Mouse (Mus musculus) kidney, postnatal 36 days (tissue): ENCODE measurements around the gene Gm37240.
"Not testable (repeated sequence)": the region's sequence is repeated elsewhere in the genome, so short reads cannot be mapped to it uniquely, and the experiment has no call there.

Experiments used
- DNase-seq, 2 experiments: peaks; one replicate each; pipeline ENCODE4 v3.0.0; 2021 to 2022; ENCODE audit warnings: mixed read lengths in 2 of 2

Gene Gm37240

GRCm38 (mm10) chr3:84686799-84687487 is 1200.4 kb downstream of the Gm37240 start:
- DNase-seq, result no peak

DNA sequence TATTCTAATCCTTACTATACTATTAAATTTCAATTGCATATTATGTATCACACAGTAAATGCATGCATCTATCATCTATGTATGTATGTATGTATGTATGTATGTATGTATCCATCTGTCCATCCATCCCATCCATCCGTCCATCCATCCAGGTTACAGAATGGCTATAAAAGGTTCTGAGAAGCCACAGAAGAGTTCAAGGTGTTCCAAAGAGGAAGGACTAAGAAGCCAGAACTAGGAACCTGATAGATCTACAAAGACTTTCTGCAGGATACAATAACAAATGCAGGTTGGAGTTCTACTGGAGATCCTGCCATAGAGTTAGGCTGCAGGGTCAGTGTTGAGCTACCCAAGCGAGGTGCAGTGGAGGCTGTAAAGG is 1201.0 kb downstream of the Gm37240 start:
- DNase-seq, result no peak

GRCm38 (mm10) chr3:84685662-84686293 is 1201.5 kb downstream of the Gm37240 start:
- no peak for DNase-seq

DNA sequence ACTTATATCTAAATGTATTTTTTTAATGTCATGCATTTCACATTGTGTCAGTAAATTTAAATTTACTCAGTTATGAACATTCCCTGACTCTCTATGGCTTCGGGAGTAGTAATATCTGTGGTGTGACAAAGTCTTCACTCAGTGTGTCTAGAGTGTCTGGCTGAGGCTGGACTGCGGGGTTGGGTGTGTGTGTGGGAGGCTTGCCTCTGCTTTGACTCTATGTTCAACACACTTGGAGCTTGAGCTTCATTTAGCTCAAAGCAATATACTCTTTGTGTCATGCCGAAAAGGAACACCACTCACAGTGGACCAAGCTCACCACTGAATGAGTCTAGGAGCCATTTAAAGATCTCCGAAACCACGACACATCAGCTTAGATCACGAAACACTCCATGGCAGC is 1203.5 kb downstream of the Gm37240 start:
- DNase-seq, result no peak

DNA sequence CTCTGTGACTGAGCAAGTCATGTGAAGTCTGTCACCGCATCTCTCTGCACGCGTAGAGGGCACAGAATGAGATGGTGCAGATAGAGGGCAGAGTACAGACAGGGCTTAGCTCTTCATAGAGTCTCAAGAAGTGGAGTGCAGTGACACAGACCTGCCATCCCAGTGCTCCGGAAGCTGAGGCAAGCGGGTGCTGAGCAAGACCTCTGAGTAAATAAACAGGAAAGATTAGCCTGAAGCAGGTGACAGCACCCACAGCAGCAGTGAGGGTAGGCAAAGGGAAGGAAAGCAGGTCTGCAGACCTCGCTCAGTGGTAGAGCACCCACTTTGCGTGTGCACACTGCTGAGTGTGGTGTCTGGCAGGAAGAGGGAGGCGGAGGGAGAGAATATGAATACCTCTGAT is 1205.6 kb downstream of the Gm37240 start:
- no peak for DNase-seq

DNA sequence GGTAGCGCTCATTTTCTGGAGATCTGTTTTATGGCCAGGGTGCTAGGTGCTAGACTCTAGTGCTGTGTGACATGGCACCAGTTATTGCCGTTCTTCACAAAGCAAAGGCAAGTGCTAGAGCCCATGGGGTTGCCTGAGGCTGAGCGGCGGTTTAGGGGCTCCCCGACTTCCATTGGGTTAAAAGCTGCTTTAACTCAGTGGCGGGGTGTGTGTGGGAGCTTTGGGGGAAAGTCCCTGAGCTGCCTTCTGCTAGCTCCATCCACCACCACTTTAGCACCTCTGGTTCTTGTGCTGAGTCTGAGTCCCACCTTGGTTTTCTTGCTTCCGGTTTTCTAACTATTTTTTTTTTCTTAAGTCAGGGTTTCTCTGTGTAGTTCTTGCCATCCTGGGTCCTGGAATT is 1207.3 kb downstream of the Gm37240 start:
- DNase-seq, result no peak

- no peak for DNase-seq
These were observed 1207.8 kb downstream of the Gm37240 start for GRCm38 (mm10) chr3:84679542-84679941.

DNA sequence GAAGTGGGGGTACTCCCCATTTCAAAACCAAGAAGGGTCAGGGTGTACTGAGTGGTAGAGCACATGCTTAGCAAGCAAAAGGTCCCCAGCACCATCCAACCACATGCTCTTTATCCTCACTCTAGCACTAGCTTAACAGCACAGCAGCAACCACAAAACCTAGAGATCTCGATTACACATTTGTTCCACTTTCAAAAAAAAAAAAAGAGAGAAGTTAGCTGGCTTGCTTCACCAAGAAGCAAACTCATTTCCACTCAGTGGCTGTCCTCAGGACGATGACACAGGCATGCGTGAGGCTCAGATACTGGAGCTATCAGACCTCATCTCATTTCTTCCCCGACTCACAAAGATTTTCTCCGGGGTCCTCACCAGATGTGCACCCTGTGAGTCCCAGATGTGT is 1208.4 kb downstream of the Gm37240 start:
- no peak for DNase-seq

DNA sequence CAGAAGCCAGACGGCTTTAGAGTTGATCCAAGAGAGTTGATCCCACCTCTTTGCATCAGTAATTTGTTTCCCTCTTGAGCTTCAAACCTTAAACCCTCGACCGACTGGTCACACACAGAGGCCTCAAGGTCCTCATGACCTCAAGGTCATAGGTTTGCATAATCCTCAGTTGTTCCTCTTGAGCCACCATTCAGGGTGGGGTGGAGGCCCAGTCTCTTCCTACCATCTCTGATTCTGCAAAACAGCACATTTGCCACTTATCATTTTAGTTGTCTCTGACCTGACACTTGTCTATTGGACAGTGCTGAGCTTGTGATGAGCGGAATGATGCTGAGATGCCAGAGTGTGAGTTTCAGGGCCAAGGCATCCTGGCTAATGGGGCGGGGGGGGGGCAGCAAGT is 1211.6 kb downstream of the Gm37240 start:
- no peak for DNase-seq

DNA sequence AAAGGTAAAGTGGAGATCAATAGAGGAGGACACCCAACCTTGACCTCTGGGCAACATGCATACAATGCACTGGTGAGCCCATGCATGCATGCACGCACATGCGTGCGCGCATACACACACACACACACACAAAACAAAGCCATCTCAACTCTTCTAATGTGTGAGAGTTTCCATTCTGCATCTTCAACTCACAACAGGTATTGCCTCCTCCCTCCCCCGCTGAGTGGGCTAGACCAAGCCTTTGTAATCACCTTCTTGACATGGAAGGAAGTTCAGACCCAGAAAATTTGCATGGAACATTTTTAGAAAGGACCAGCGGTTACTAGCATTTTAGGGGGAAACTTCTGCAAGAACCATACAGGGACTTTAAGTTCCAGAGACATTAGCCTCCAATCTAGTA is 1213.8 kb downstream of the Gm37240 start:
- no peak for DNase-seq

DNA sequence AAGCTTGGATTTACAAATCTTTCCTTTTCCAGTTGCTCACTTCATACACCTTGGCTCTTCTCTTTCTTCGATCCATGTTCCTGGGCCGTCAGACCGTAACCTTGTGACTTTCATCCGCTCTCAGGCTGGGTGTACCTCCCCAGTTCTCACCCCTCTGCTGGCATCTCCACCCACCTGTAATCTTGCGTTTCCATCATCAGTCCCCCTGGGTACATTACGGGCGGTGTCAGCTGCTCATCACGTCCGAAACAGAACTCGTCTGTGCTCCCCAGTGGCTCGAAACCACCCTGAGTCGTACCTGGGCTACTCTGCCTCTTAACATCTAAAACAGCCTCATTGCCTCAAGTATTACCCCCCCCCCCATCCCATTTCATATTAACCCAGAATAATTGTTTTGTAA is 1215.2 kb downstream of the Gm37240 start:
- no peak for DNase-seq

GRCm38 (mm10) chr3:84668957-84669356 is 1218.4 kb downstream of the Gm37240 start:
- no peak for DNase-seq

DNA sequence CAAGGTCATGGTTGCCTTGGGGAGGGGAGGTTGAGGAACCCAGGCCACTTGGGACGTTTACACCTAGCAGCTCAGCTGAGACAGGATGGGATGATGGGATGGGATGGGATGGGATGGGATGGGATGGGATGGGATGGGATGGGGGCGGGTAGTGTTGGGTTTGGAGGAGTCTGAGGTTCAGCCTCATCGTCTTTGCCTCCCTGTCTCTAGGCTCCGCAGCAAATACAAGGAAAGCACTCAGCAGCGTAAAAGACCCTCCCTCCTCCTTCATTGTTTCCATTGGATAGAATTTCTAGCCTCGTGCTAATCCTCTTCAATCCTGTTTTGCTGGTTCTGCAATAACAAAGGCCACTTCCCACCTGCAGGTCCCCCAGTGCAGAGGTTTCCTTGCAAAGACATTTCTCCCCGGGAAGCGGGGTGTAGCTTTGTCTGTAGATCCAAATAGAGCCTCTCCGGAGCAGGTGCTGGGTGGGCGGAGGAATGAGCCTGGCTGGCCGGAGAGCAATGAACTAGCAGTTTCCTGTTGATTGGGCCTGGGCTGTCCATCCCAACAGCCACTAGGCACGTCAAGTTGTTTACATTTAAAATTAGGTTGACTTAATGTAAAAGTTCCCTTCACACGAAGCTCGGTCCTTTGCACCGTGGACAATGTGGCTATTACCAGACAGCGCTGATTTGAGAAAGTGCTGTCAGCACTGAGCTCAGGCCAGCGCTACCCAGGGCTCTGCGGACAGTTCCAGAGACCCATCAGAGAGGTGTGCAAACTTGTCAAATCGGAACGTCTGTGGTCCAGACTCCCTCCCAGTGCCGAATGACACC is 1221.9 kb downstream of the Gm37240 start:
- DNase-seq, result no peak

DNA sequence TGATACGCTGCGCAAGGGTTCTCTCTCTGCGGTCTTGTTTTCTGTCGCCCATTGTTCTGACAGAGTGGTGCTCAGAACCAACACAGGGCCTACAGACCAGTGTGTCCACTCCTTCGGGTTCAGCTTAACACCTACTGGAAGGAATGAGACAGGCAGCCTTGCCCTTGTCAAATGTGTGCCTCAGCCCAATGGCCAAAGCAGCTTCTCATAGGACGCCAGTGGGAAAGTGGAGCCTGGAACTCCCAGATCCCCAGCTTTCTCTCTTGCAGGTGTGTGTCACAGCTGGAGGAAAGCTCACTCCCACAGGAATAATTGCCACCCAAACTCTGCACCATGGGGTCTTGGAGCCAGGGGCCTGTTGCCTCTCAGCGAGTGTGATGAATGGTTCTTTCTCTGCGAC is 1222.6 kb downstream of the Gm37240 start:
- no peak for DNase-seq

- no peak for DNase-seq
These were observed 1223.5 kb downstream of the Gm37240 start for GRCm38 (mm10) chr3:84663858-84664257.

GRCm38 (mm10) chr3:84663079-84663478 is 1224.2 kb downstream of the Gm37240 start:
- no peak for DNase-seq

GRCm38 (mm10) chr3:84660380-84660779 is 1226.9 kb downstream of the Gm37240 start:
- DNase-seq, result no peak

- no peak for DNase-seq
These were observed 1228.4 kb downstream of the Gm37240 start for GRCm38 (mm10) chr3:84658872-84659271.

- DNase-seq, result no peak
These were observed 1229.3 kb downstream of the Gm37240 start for GRCm38 (mm10) chr3:84658017-84658416.

GRCm38 (mm10) chr3:84657240-84657639 is 1230.1 kb downstream of the Gm37240 start:
- no peak for DNase-seq

DNA sequence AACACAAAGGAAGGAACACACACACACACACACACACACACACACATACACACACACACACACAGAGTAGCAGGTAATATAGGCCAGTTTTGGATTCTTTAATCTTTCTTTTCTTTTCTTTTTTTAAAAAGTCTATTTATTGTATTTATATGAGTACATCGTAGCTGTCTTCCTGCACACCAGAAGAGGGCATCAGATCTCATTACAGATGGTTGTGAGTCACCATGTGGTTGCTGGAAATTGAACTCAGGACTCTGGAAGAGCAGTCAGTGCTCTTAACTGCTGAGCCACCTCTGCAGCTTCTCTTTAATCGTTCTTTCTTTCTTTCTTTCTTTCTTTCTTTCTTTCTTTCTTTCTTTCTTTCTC is 1231.5 kb downstream of the Gm37240 start:
- not testable (repeated sequence) for DNase-seq

DNA sequence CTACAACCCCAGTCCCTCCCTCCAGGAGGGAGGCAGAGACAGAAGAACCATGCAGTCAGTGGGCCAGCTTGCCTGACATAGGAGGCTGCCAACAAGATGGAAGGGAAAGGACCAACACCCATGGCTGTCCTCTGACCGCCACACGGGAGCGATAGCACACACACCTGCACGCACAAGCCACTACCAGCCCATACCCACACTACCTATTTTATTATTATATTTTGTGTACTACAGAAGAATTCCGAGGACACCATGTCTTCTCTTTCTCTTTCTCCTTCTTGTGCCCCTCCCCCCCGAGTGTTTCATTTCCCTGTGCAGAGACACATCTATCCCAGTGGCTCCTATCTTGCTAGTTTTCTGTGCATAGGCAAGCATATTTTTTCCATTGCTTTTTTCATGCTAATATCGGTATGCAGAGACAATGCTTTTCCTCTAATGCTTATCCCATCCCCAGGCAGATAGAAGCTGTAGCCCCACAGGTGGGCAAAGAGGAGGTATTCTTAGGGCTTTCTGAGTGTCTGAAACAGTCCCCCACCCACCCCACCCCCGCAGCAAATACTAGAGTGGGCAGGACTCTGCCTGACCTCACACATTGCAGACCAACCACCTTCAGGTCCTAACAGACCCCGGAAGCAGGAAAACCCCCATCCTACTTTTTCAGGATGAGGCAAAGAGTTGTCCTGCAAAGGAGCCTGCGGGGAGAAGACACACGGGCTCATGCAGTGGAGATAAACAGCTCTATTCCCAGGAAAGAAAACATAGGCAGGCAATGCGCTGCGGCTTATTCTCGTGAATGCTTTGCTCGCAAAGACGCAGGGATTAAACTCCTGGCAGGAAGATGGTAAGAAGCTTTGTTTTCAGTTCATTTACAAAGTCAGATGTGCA is 1232.2 kb downstream of the Gm37240 start:
- no peak for DNase-seq

- DNase-seq, result no peak
These were observed 1233.0 kb downstream of the Gm37240 start for GRCm38 (mm10) chr3:84654246-84654826.
